Mouse (Mus musculus) thymus, postnatal 25 days (tissue): Measurements from ENCODE around the gene Noc3l.

Experiments
- DNase-seq: peaks from one replicate; pipeline ENCODE4 v3.0.0; 2022

The Noc3l gene

DNA sequence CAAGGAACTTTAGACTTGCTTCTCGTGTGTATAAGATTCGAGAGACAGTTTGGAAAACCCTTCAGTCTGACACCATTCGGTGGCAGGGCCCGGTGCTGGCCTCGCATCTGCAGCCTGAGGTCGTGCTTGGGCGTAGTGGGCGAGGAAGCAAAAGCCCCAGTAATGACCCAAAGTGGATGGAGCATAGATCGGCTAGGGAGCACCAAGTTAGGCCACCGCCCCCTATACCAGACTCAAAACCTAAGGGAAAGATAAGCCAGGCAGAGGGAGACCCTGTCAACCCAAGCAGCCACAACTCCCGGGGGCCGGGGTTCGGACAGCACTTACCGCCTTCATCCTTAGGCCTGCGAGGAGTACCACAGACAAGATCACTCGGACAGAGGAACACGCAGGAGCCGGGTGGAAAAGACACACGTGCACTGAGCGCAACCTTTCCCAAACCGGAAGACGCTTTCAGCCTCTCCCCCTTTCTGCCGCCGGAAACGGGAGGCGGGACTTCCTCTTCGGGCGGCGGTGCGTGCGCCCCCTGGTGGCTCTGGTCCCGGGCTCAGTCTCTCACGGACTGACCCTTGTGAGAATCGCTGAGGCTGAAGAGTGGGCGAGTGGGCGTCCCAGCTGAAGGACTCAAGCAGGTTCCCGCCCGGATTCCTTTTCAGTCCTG lies at the start of gene Noc3l:
Noc3l (minus strand) TSS at position 472 of the 661 bp plus-strand sequence.
- peak; percentile 95 for DNase-seq

DNA sequence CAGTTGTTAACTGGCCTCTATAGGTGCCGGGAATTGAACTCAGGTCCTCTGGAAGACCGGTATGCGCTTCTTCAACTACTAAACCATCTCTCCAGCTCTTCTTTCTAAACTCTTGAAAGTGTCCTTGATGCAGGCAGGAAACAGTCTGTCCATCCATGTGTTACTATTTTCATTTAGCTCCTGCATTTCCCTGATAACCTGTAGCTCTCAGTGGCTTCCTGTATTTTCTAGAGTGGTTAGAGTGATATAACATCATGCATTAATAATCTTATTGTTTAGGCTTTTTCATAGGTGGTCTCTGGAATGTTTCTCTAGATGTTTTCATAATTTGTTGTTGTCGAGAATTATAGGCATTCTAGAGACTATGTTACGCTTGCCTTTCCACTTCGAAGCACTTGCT lies 43.5 kb upstream of the Noc3l start:
- DNase-seq = no peak

DNA sequence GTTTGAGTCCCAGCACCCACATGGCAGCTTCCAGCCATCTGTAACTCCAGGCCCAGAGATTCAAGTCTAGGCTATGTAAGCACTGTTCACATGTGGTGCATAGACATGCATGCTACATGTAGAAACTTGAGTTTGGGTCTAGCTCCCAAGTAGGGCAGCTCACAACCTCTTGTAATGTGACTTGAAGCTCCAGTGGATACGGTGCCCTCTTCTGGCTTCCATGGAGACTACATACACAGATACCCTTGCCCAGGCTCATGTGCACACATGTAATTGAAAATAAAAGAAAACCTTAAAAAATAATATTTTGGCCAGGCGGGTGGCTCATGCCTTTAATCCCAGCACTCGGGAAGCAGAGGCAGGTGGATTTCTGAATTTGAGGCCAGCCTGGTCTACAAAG lies 39.2 kb upstream of the Noc3l start:
- no peak for DNase-seq

DNA sequence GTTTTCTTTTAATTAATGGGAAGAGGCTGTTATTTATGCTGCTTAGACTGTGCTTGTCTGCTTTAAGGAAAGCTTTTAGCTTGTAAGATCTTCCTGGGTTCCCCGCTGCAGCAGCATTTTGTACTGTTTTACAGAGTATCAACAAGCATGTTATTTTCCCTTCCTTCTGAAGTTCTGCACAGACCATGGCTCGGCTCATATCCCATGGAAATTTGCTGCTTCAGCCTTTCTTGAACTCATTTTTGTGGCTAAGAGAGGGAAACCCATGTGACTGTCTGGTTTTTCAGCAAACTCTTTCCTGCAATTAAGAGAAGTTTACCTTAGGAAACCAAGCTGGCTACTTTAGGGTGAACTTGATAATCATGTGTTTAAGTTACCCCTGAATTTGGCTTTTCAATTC lies 27.3 kb upstream of the Noc3l start:
- no peak for DNase-seq

DNA sequence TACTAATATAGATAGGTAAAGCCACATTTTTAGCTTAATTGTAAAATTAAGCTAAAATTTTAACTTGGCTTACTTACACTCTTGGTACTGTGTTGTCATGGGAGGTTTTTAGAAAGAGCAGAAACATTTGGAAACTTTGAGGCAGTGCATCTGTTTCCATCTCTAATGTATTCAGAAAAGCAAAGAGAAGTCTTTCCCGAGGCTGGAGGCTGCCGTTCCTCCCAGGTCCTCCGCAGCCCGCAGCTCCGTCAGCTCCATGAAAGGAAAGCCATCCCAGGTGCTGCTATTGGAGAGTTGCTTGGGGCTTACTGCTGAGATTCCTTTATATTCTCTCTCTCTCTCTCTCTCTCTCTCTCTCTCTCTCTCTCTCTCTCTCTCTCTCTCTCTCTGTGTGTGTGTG lies 25.8 kb upstream of the Noc3l start:
- DNase-seq = no peak

DNA sequence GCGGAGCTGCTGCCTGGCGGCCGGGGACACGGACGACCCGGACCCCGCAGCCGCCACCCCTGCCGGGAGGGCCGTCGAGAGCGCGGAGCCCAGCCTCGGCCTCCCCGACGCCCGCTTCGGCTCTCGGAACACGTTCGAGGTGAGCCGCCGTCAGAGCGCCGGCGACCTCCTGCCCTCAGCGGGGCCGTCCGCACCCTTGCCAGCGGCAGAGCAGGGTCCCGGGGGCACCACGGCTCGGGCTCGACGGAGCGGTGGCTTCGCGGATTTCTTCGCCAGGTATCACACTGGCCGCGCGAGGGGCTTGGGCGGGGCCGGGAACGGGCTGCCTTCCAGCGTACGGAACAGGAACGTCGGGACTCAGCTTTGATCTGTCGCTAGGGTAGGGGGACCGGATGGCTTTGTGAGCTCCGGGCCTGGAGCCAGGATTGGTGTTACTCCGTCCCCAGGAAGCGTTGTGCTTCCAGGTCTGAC lies 18.2 kb upstream of the Noc3l start:
- DNase-seq = no peak

DNA sequence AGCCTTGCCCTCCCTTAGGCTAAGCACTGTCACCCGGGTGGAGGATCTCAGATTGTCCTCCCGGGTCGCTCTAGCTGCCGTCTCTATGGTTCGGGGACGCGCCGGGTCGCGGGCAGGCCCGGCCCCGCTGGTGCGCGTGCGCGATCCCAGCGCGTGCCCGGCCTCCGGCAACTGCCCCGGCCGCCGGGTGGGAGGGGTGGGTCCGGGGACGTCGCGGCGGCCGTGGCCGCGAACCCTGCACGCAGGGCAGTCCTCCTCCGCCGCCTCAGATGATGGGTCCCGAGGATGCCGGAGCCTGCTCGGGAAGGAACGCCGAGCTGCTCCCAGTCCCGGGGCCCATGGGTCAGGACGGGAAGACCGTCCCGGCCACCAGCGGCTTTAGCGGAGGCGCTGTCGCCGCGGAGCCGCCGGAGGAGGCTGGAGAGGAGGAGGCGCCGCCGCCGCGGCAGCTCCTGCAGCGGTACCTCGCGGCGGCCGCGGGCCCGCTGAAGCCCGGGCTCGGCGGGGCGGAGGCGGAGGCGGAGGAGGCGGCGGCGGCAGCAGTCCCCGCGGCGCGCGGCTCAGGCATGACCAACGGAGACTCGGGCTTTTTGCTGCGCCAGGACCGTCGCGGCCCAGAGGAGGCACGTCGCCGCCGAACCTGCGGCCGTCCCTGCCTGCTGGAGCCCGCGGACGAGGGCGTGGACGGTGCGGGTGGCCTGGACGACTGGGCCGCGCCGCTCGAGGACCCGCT lies 17.6 kb upstream of the Noc3l start, which contains the start of gene Tbc1d12:
Tbc1d12 (plus strand) TSS at position 142 of the 733 bp plus-strand sequence.
- peak; percentile 83 for DNase-seq

DNA sequence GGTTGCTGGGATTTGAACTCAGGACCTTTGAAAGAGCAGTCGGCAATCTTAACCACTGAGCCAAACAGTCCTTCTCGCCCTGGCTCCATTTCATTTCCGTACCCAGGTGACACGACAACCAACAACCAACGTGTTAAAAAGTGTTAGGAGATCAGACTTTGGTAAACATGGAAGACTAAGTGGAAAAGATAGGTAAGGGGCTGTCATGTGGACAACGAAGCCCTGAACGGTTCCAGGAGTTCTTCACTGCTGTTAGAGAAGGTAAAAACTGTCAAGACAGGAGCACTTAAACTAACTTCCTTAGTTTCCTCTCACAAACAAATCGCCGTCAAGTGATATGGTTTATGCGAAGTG lies 17.0 kb upstream of the Noc3l start:
- no peak for DNase-seq

DNA sequence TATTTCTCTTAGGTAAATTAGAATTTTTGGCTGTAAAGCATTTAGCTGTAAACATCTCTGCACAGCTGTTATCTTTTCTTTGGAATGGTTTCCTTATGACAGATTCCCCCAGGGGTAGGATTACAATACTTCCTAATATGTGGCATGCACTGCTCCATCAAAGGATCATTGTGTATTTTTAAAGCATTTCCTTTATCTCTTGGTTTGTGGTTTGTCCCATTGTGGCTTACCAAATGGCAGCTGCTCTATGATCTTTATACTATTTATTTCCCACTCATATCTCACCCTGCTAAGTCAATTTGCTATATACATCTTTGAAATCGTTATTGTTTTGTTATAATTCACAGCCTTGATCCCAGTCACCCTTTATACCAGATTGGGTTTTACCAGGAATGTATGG lies 14.2 kb upstream of the Noc3l start:
- DNase-seq = no peak

DNA sequence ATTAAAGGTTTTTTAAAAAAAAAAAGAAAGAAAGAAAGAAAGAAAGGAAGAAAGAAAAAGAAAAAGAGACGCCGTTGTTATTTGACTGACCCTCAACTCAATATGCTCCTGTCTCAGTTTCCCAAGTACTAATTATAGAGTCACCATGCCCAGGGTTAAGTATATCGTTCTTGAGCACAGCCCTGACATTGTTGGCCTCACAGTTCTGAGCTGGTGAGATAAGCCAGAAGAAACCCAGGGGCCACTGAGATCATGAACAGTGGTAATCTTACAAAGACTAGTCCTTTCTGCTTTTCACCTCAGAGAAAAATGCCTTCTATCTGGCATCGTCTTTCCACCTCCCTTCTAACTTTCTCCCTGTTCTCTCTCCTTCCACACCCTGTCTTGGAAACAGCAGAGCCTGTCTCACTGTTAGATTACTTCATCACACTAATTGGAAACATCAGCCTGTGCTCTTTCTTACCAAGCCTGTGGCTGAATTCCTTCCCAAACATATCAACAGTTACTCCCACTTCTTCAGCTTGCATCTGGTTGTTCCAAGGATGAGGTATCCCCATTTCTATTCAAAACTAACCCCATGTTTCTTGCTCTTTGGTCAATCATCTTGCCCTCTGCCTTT lies 1.3 kb upstream of the Noc3l start:
- no peak for DNase-seq

DNA sequence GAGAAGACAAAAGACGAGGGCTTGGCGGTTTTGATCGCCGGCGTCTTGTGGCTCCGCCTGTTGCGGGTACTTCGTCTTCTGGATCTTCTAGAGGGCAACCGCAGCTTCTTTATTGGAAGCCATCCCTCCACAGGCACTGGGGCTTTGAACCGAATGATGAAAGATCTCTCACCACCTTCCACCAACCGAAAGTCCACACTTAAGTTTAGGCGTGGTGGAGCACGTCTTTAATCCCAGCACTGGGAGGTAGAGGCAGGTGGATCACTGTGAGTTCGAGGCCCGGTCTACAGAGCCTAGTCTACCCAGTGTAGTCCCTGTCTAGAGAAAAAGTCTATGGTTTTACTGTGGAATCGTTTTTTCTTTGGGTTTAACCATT lies 378 bp upstream of the Noc3l start:
- DNase-seq = no peak

DNA sequence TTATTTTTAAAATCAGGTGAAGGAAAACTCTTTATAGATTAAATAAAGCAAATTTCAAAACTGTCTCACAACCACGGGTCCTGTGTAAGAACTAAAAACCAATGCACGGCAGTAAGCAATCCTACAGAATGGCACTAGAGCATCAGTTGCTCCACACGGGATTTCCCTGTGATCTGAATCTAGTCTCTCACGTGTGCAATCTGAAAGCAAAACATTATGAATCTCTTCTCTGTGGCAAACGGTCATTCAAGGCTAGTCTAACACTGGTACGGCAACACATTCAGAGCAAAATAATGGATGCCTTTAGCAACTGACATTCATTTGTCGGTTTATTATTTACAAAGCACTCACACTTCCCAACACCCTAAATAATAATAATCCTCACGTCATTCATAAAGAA lies 846 bp downstream of the Noc3l start:
- no peak for DNase-seq

DNA sequence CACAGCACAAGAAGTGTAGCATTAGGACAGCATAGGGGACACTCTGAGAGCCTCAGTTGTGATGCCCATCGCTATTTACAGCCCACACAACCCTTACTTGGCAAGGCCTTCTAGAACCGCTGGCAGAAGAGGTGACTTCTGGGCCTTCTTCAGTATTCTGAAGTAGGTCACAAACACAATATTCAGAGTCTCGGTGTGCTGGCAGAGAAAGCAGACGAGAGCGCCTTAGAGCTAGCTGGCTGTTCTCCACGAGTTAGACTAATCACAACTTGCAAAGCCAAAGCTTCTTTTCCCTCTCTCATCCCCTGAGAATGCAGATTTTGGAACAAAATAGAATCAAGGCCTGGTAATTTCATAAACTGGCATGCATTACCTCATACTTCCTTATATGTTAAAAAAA lies 20.2 kb downstream of the Noc3l start:
- no peak for DNase-seq

DNA sequence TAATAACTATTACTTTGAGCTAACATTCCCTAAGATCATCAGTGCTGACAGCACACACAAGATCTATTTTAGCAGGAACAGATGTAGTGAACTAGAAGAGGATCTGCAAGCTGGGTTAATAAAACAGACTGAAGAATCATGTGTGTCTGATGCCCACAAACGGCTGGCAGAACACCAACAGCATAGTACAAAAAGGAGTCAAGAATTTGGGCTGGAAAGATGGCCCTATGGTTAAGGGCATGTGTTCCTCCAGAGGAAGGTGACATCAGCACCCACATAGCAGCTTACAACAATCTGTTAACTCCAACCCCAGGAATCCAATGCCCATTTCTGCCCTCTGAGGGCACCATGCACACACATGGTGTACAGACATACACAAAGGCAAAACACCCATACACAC lies 20.7 kb downstream of the Noc3l start:
- no peak for DNase-seq

DNA sequence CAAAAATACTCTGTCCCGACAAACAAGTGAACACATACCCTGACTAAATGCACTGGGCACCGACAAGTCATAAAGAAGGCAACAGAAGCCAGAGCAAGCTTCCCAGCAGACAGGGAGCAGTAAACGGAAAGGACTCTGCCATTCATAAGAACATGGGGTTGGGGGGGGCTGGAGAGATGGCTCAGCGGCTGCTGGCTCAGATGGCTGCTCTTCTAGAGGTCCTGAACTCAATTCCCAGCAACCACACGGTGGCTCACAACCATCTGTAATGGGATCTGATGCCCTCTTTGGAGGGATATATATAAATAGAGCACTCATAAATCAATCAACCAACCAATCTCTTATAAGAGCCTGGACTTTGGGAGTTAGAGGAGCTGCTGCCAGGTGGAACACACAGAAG lies 22.5 kb downstream of the Noc3l start:
- no peak for DNase-seq

DNA sequence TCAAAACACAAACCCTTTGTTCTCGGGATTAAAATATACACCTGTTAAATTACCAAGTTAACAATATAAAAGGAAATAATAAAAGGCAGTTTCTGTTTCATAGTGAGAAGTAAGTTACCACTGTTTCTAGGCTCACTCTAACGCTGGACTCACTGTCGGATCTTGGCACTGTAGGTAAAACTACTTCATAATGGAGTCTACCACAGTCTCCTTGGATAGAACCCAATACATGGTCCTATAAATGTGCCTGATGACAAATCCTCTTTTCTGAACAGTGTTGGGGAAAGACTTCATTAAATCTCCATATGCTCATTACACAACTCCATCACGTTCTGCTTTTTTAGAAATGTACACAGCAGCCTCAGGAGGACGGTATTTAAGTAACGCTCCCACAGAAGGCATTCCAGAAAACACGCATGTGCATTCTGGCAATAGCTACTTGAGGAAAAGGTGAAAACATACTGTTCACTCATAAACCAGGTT lies 25.4 kb downstream of the Noc3l start:
- DNase-seq = no peak

DNA sequence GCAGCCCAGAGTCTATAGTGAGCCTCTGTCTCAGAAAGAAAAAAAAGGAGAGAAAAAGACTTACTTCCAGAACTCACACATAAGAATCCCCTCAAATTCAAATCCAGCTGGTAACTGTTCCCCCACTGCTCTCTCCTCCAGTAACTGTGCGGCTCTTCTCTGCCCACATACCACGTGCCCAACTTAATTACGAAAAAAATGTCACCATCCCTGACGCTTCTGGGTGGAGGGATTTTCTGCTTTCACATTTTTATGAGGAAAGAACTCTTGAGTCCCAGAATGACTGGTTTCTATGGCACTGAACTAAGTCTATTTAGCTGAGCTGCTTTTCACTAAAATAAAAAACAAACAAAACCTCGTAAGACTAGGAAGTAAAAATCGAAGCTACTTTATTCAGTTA lies 31.3 kb downstream of the Noc3l start:
- DNase-seq = no peak

DNA sequence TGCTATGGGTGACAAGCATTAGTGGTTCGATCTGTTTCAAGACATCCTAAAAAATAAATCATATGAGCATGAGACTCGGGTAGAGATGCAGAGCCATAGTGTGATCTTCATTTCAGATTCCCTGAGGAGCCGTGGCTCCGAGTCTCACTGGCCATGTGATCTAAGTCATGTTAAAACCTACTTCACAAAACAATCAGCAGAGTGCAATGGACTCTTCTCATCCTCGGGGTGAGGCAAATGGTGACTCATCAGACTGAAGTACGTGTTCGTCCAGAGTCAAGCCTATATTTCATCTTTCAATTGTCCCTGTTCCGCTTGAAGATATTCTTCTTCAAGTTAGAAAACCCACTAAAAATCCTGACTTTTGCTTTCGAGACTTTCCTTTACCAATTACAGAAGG lies 35.5 kb downstream of the Noc3l start:
- DNase-seq = no peak

DNA sequence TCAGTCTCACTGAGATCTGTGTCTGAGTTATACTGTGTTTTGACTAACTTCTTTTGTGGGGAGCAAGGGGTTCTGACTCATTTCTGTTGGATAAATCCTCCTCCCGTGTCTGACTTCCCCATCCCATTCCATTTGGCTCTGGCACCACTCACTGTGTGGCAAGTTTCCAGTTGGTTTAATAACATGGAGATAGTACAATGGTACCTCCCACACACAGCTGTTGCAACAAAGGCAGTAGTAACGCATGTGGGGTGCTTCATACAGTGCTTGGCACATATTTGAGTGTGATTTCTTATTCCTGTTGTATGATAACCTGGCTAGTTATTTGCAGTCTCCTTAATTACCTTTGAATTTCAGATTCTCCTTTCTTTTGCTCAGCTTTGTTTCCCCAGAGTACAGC lies 40.2 kb downstream of the Noc3l start:
- no peak for DNase-seq

DNA sequence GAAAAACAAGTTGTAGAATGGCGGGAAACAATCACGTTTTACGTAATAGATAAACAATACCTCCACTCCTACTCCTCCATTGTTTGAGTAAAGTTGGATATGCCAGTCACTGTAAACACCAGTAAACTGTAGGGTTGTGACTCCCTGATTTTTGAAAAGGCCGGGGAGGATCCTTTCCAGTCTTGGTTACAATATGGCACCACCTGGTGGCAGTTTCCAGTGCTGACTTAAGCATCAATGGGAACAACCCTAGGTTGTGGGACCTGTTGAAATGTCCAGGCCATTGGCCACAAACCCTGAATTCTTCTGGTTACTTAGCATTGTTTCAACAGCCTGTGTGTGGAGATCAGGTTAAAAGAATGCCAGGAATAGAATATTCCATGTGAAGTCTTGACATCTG lies 43.5 kb downstream of the Noc3l start:
- DNase-seq = peak; percentile 4

DNA sequence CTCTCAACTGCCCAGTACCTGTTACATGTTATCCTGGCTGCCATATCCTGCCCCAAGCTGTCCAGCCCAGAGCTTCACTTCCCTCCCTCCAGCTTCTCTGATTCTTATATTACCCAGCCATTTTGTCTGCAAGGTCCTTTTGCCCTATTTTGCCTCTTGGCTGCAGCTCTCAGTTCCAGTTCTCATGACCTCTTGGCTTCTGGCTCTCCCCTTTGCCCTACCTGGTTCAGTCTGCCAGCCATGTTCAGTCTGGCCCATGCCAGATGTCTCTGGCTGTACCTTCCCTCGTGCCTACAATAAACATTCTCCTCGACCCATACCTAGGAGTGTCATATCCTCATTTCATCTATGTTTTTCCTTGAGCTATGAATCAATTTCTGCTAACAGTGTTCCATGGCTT lies 52.7 kb downstream of the Noc3l start:
- DNase-seq = no peak

DNA sequence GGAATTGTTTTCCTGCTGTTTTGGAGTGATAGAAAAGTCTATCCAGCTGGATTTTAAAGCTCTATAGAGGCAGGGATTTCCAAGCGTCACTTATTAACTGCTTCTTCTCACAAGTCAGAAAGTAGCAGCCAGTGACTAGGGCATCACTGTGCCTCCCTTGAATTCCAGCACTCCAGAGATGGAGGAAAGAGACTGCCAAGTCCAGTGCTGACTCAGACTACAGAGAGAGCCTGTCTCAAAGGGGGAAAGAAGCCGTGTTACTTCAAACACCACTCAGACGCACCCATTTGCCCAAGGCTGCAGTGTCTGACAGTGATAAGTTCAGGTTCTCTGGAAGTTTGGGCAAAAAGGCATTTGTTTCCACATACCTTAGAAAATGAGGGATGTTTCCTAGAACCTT lies 58.6 kb downstream of the Noc3l start:
- no peak for DNase-seq

DNA sequence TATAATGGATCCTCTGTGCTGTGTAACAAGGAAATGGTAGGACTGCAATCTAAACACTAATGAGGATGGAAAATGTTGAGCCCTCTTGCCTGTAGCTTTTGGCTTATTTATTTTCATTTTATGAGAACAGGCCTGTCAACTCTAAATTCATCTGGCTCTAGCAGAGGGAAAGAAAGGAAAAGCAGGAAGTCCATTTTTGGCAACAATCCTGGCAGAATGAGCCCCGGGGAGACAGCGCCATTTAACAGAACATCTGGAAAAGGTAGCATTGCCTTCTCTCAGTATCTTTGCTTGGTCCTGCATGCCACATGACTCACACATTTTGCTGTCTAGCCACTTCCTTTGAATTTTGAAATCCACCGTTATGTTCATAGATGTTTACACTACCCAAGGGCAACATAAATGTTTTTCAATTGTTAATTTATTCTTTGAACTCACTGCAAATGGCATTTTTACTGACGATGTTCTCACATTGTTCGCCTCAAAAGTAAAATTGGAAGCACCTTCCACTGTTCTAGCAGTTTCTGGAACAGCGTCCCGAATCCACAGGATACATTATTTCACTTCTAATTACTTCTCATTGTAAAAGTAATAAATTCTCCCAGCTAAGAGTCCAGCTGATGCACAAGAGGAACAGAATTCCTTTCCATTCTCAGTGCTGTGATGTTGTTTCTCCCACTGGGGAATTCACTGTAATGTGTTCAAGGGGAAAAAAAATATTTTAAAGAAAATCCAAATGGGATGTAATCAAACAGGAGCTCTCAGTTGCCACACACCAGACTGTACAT lies 60.2 kb downstream of the Noc3l start:
- DNase-seq = no peak
